Mouse (Mus musculus) limb, embryonic 14.5 days (tissue): ENCODE measurements around the gene Nr4a2. TPM values are rescaled to one million over a fixed set of nuclear protein-coding genes. Genes with fewer than 3 reads are reported as not detected.

ENCODE experiments used
- ATAC-seq: fragments of 200-750 bp; cut with Nextera tagmentation; 2 replicates; pipeline ENCODE4 v1.8.0; 2017; ENCODE audit warnings: low read depth, moderate number of reproducible peaks, moderate TSS enrichment; ENCODE audit not compliant: low FRiP score
- DNase-seq: peaks from one replicate; pipeline ENCODE4 v3.0.0-alpha.2; 2015; ENCODE audit warnings: low spot score
- H3K27ac ChIP-seq: fragments of 300-500 bp; sonication (generic); replicated peaks from 2 replicates; pipeline ENCODE4 v1.5.1; 2014; ENCODE audit warnings: low read depth, mild to moderate bottlenecking, low read length, moderate library complexity, mixed read lengths
- H3K27me3 ChIP-seq: fragments of 300-500 bp; sonication (generic); 2 replicates; pipeline ENCODE4 v1.6.1; 2014; ENCODE audit warnings: low read length, mixed read lengths; ENCODE audit not compliant: control insufficient read depth, insufficient read depth
- H3K36me3 ChIP-seq: fragments of 300-500 bp; sonication (generic); 2 replicates; pipeline ENCODE4 v1.6.1; 2014; ENCODE audit warnings: mild to moderate bottlenecking, low read length, moderate library complexity, mixed read lengths; ENCODE audit not compliant: control insufficient read depth, insufficient read depth
- H3K4me1 ChIP-seq: fragments of 300-500 bp; sonication (generic); 2 replicates; pipeline ENCODE4 v1.6.1; 2014; ENCODE audit warnings: antibody characterized with exemption, low read length, mixed read lengths; ENCODE audit not compliant: control insufficient read depth, insufficient read depth
- H3K4me2 ChIP-seq: fragments of 300-500 bp; sonication (generic); replicated peaks from 2 replicates; pipeline ENCODE4 v1.6.1; 2014; ENCODE audit warnings: low read depth, mild to moderate bottlenecking, low read length, moderate library complexity; ENCODE audit not compliant: severe bottlenecking
- H3K4me3 ChIP-seq: fragments of 300-500 bp; sonication (generic); replicated peaks from 2 replicates; pipeline ENCODE4 v1.5.1; 2014; ENCODE audit warnings: low read length
- H3K9ac ChIP-seq: fragments of 300-500 bp; sonication (generic); 2 replicates; pipeline ENCODE4 v1.6.1; 2014; ENCODE audit warnings: mild to moderate bottlenecking, low read depth, low read length, moderate library complexity; ENCODE audit not compliant: severe bottlenecking
- H3K9me3 ChIP-seq: fragments of 300-500 bp; sonication (generic); 2 replicates; pipeline ENCODE4 v1.6.1; 2016; ENCODE audit warnings: low read length; ENCODE audit not compliant: control insufficient read depth
- POLR2A ChIP-seq: fragments of 200-500 bp; IDR thresholded peaks from 2 replicates; pipeline ENCODE4 v1.8.0; 2012; ENCODE audit warnings: inconsistent platforms, mild to moderate bottlenecking, moderate library complexity, borderline replicate concordance; ENCODE audit not compliant: insufficient read depth, insufficient read length; ENCODE audit errors: extremely low read depth
- WGBS: fragments of 180-500 bp; shearing (Covaris S2); extraction: QIAGEN DNeasy Blood & Tissue Kit; methylation state at CpG from one replicate; pipeline ENCODE4 v1.1.7; 2014; 5-methylcytosine and 5-hydroxymethylcytosine counted together
- polyA plus RNA-seq, 2 experiments: library from polyadenylated mRNA; depleted of rRNA in 1 of 2; stranded (reverse) in 1 of 2; unstranded in 1 of 2; fragments of >200 nt; fragmentation: Nextera tagmentation in 1 of 2; extraction: Ambion mirVana in 1 of 2; gene quantifications; 2 replicates each; pipeline versions ENCODE4 v1.2.1 to v1.2.3; 2012 to 2014

Nr4a2 gene
- polyA plus RNA-seq, 2 experiments = 5.5 to 6.4 TPM

- Histone ChIP-seq H3K27me3 (peaks cover 32% of the 10 kb centered on the region), H3K27ac (no peak overlapping the region; the same call in none of the 2 replicates), H3K9me3 (no peaks in the 10 kb centered on the region), H3K4me1 (peaks cover 8% of the 10 kb centered on the region; the same call in 1 of the 2 replicates), H3K4me3 (peak overlapping the region; percentile 81), H3K4me2 (peak overlapping the region; percentile 99), H3K36me3 (no peaks in the 10 kb centered on the region), H3K9ac (peak overlapping the region; percentile 58)
- under 1% methylated on average over 25 of the region's 25 CpGs for WGBS
- DNase-seq (peak; percentile 31), ATAC-seq (0 out of 2 replicates have a peak, but pooled peaks have one; percentile 1)
- TF ChIP-seq POLR2A = no peak
Measured at GRCm38 (mm10) chr2:57115181-57115863, 8.5 kb downstream of the Nr4a2 start.

- H3K4me1 ChIP-seq = peaks cover 8% of the 10 kb centered on the region; the same call in 1 of the 2 replicates
- H3K27me3 ChIP-seq = peaks cover 40% of the 10 kb centered on the region
- H3K27ac ChIP-seq = peak overlapping the region; percentile 53
- H3K4me3 ChIP-seq = peak overlapping the region; percentile 81
- no peaks in the 10 kb centered on the region for H3K36me3 ChIP-seq
- WGBS = 1% methylated on average over 73 of the region's 88 CpGs
- ATAC-seq (peak; percentile 77), DNase-seq (peak; percentile 61)
- peak overlapping the region; percentile 99 for H3K4me2 ChIP-seq
- no peak for TF ChIP-seq POLR2A
- no peaks in the 10 kb centered on the region for H3K9me3 ChIP-seq
- peak overlapping the region; percentile 58 for H3K9ac ChIP-seq
Measured at GRCm38 (mm10) chr2:57114211-57115151, 9.3 kb downstream of the Nr4a2 start.

- Histone ChIP-seq H3K9me3 (no peaks in the 10 kb centered on the region), H3K9ac (no peak overlapping the region), H3K4me1 (peaks cover 8% of the 10 kb centered on the region; the same call in 1 of the 2 replicates), H3K4me3 (peak overlapping the region; percentile 81), H3K36me3 (no peaks in the 10 kb centered on the region), H3K4me2 (peak overlapping the region; percentile 99), H3K27ac (no peak overlapping the region), H3K27me3 (peaks cover 50% of the 10 kb centered on the region)
- DNase-seq (no peak), ATAC-seq (no peak)
- WGBS = 24% methylated on average over 5 of the region's 5 CpGs
- TF ChIP-seq POLR2A = no peak
Measured at GRCm38 (mm10) chr2:57113431-57113830, 10.4 kb downstream of the Nr4a2 start.

- Histone ChIP-seq H3K36me3 (no peaks in the 10 kb centered on the region), H3K9me3 (no peaks in the 10 kb centered on the region), H3K4me2 (no peak overlapping the region), H3K27ac (no peak overlapping the region), H3K9ac (no peak overlapping the region), H3K4me1 (peaks cover 8% of the 10 kb centered on the region; the same call in 1 of the 2 replicates), H3K27me3 (peaks cover 55% of the 10 kb centered on the region), H3K4me3 (no peak overlapping the region)
- DNase-seq (no peak), ATAC-seq (no peak)
- TF ChIP-seq POLR2A = no peak
- WGBS = 36% methylated on average over 6 of the region's 6 CpGs
Measured at GRCm38 (mm10) chr2:57112949-57113348, 10.9 kb downstream of the Nr4a2 start.
